22 mouse cellular contexts compared by ENCODE assay signal in the genomic region with DNA sequence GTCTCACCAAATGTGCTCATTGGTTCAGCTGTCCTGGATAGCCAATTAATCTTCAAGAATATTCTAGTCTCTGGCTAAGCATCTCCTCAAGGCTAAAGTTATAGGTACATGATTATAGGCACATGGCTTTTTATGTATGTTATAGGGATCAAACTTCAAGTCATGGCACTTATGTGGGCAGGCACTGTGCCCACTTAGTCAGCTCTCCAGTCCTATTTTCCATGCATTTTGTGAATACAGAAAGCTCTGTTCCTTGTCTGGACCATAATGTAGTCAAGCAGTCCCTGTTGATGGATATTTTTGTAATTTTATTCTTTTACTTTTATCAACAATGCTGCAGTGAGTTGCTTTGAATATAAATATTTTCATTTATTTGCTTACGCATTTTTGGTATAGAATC.
DNase-seq lines count a peak whose midpoint lies in the region; ATAC-seq and TF ChIP-seq lines count a peak whose summit lies in the region.
"Had no signal": no experiment of that assay in that cellular context is flagged by ENCODE, and none has a peak within 500 bp of the region (broad histone marks: within the 10 kb centered on the region; RNA-seq: fewer than 3 reads in every experiment).

No protein-coding gene starts in this region.

- no peaks in the 10 kb centered on the region for H3K9me3 ChIP-seq in embryonic facial prominence, embryonic 14.5 days (ENCODE audit: control insufficient read depth, low read length)
- no peaks in the 10 kb centered on the region for H3K9me3 ChIP-seq in embryonic facial prominence, embryonic 10.5 days
- no peaks in the 10 kb centered on the region for H3K9me3 ChIP-seq in limb, embryonic 12.5 days
- H3K9me3 ChIP-seq in limb, embryonic 10.5 days (replicated peaks) = no peaks in the 10 kb centered on the region
- no peaks in the 10 kb centered on the region for H3K9me3 ChIP-seq in limb, embryonic 13.5 days
- no peaks in the 10 kb centered on the region for H3K9me3 ChIP-seq in limb, embryonic 14.5 days (ENCODE audit: control insufficient read depth, low read length)

- H3K4me2 ChIP-seq in embryonic facial prominence, embryonic 14.5 days (ENCODE audit: low read depth, low read length) = no peak overlapping the region
- H3K4me2 ChIP-seq in limb, embryonic 12.5 days = no peak overlapping the region
- no peak overlapping the region for H3K4me2 ChIP-seq in limb, embryonic 13.5 days (replicated peaks)
- no peak overlapping the region for H3K4me2 ChIP-seq in limb, embryonic 14.5 days (replicated peaks; ENCODE audit: low read depth, low read length, severe bottlenecking)

- H3K4me3 ChIP-seq in embryonic facial prominence, embryonic 14.5 days (ENCODE audit: low read depth, low read length) = no peak overlapping the region
- H3K4me3 ChIP-seq in embryonic facial prominence, embryonic 10.5 days = no peak overlapping the region
- no peak overlapping the region for H3K4me3 ChIP-seq in limb, embryonic 12.5 days (replicated peaks)
- no peak overlapping the region for H3K4me3 ChIP-seq in limb, embryonic 10.5 days
- H3K4me3 ChIP-seq in limb, embryonic 13.5 days = no peak overlapping the region
- no peak overlapping the region for H3K4me3 ChIP-seq in limb, embryonic 14.5 days (replicated peaks; ENCODE audit: low read length)

- no peak for TF ChIP-seq POLR2A in limb, embryonic 14.5 days (IDR thresholded peaks at IDR 0.05; ENCODE audit: borderline replicate concordance, extremely low read depth, insufficient read depth, insufficient read length)

- H3K9ac ChIP-seq in embryonic facial prominence, embryonic 14.5 days (ENCODE audit: low read depth, low read length) = no peak overlapping the region
- no peak overlapping the region for H3K9ac ChIP-seq in limb, embryonic 12.5 days (replicated peaks)
- no peak overlapping the region for H3K9ac ChIP-seq in limb, embryonic 13.5 days
- H3K9ac ChIP-seq in limb, embryonic 14.5 days (ENCODE audit: low read depth, low read length, severe bottlenecking) = no peak overlapping the region

- peaks cover 10% of the 10 kb centered on the region; the same call in 1 of the 2 replicates for H3K4me1 ChIP-seq in embryonic facial prominence, embryonic 14.5 days (ENCODE audit: control insufficient read depth, insufficient read depth, low read length)
- H3K4me1 ChIP-seq in embryonic facial prominence, embryonic 10.5 days = peaks cover 6% of the 10 kb centered on the region; the same call in 1 of the 2 replicates
- peaks cover 7% of the 10 kb centered on the region for H3K4me1 ChIP-seq in limb, embryonic 12.5 days (replicated peaks)
- H3K4me1 ChIP-seq in limb, embryonic 10.5 days = peaks cover 12% of the 10 kb centered on the region
- peaks cover 11% of the 10 kb centered on the region; the same call in 1 of the 2 replicates for H3K4me1 ChIP-seq in limb, embryonic 13.5 days
- H3K4me1 ChIP-seq in limb, embryonic 14.5 days (ENCODE audit: control insufficient read depth, insufficient read depth, low read length) = peaks cover 9% of the 10 kb centered on the region

- WGBS in embryonic facial prominence, embryonic 14.5 days = 64% methylated on average over 1 of the region's 1 CpGs
- WGBS in embryonic facial prominence, embryonic 10.5 days = 90% methylated on average over 1 of the region's 1 CpGs
- whole genome bisulfite sequencing in limb, embryonic 12.5 days = 81% methylated on average over 1 of the region's 1 CpGs
- WGBS in limb, embryonic 10.5 days = 92% methylated on average over 1 of the region's 1 CpGs
- WGBS in limb, embryonic 13.5 days = 57% methylated on average over 1 of the region's 1 CpGs
- 49% methylated on average over 1 of the region's 1 CpGs for WGBS in limb, embryonic 14.5 days

- no peak overlapping the region for H3K27ac ChIP-seq in embryonic facial prominence, embryonic 14.5 days (replicated peaks; ENCODE audit: low read depth, low read length)
- no peak overlapping the region for H3K27ac ChIP-seq in embryonic facial prominence, embryonic 10.5 days (replicated peaks)
- no peak overlapping the region for H3K27ac ChIP-seq in limb, embryonic 12.5 days
- H3K27ac ChIP-seq in limb, embryonic 10.5 days = no peak overlapping the region
- no peak overlapping the region for H3K27ac ChIP-seq in limb, embryonic 13.5 days
- H3K27ac ChIP-seq in limb, embryonic 14.5 days (replicated peaks; ENCODE audit: low read depth, low read length) = no peak overlapping the region

- no peak for ATAC-seq in embryonic facial prominence, embryonic 14.5 days (ENCODE audit: low read depth)
- peak; percentile 22; the same call in 1 of the 2 replicates for ATAC-seq in limb, embryonic 12.5 days (ENCODE audit: insufficient number of reproducible peaks, insufficient read depth, low FRiP score, low TSS enrichment, low read depth)
- peak; percentile 67; the same call in 1 of the 2 replicates for ATAC-seq in limb, embryonic 13.5 days (ENCODE audit: low FRiP score, low read depth)
- ATAC-seq in limb, embryonic 14.5 days (ENCODE audit: low FRiP score, low read depth) = peak; percentile 42
- ATAC-seq: activated CD4-positive, CD25-positive, alpha-beta regulatory T cell, adult 4 months; CD4-positive, CD25-positive, alpha-beta regulatory T cell, adult 4 months; Patski had no signal

- H3K27me3 ChIP-seq in embryonic facial prominence, embryonic 14.5 days (replicated peaks; ENCODE audit: control insufficient read depth, insufficient read depth, low read length) = no peaks in the 10 kb centered on the region
- H3K27me3 ChIP-seq in embryonic facial prominence, embryonic 10.5 days (replicated peaks; ENCODE audit: low read depth, poor library complexity, severe bottlenecking) = no peaks in the 10 kb centered on the region
- H3K27me3 ChIP-seq in limb, embryonic 12.5 days = no peaks in the 10 kb centered on the region
- H3K27me3 ChIP-seq in limb, embryonic 10.5 days (ENCODE audit: low read depth, poor library complexity, severe bottlenecking) = no peaks in the 10 kb centered on the region
- H3K27me3 ChIP-seq in limb, embryonic 13.5 days = no peaks in the 10 kb centered on the region
- H3K27me3 ChIP-seq in limb, embryonic 14.5 days (ENCODE audit: control insufficient read depth, insufficient read depth, low read length) = no peaks in the 10 kb centered on the region
- H3K27me3 ChIP-seq: CH12.LX, Patski had no signal

- peak; percentile 42 for DNase-seq in embryonic facial prominence, embryonic 14.5 days (ENCODE audit: low spot score)
- no peak for DNase-seq in embryonic facial prominence, embryonic 10.5 days (ENCODE audit: low spot score)
- DNase-seq in limb, embryonic 10.5 days (ENCODE audit: low spot score) = no peak
- DNase-seq in limb, embryonic 14.5 days (ENCODE audit: low spot score) = peak; percentile 53
- DNase-seq in cerebellum, adult 18-20 months = no peak
- DNase-seq in urinary bladder, postnatal 25 days (ENCODE audit: low spot score) = no peak
- DNase-seq: adrenal gland, adult 2 months; adrenal gland, adult 8-10 months; adrenal gland, postnatal 10 days; adrenal gland, postnatal 14 days; adrenal gland, postnatal 25 days; adrenal gland, postnatal 36 days; B cell, adult 2 months; cerebellum, adult 11 months; cerebellum, adult 11-12 months had no signal

- no peaks in the 10 kb centered on the region for H3K36me3 ChIP-seq in embryonic facial prominence, embryonic 14.5 days (ENCODE audit: control insufficient read depth, insufficient read depth, low read length)
- H3K36me3 ChIP-seq in embryonic facial prominence, embryonic 10.5 days (replicated peaks) = no peaks in the 10 kb centered on the region
- no peaks in the 10 kb centered on the region for H3K36me3 ChIP-seq in limb, embryonic 12.5 days
- H3K36me3 ChIP-seq in limb, embryonic 10.5 days = no peaks in the 10 kb centered on the region
- H3K36me3 ChIP-seq in limb, embryonic 13.5 days = no peaks in the 10 kb centered on the region
- H3K36me3 ChIP-seq in limb, embryonic 14.5 days (ENCODE audit: control insufficient read depth, insufficient read depth, low read length) = no peaks in the 10 kb centered on the region
- H3K36me3 ChIP-seq: G1E had no signal

Comparison
In these comparisons a context has a peak if more than half of its experiments do, and no peak if none do; other contexts are left out.
1. DNase-seq: peak in embryonic facial prominence, embryonic 14.5 days (single experiment) and limb, embryonic 14.5 days (single experiment); none in embryonic facial prominence, embryonic 10.5 days (single experiment), limb, embryonic 10.5 days (single experiment), cerebellum, adult 18-20 months (0 of 2) and urinary bladder, postnatal 25 days (single experiment).